Mouse (Mus musculus): ENCODE measurements at regions not wholly inside any gene's neighbourhood (a gene's known extent, or its start where the extent isn't known, plus 50 kb on each side); places are given as distances from the start of the nearest gene placed in this dataset.
A peak's percentile ranks its signal among the peaks of the same experiment; 100 is the strongest.

DNA sequence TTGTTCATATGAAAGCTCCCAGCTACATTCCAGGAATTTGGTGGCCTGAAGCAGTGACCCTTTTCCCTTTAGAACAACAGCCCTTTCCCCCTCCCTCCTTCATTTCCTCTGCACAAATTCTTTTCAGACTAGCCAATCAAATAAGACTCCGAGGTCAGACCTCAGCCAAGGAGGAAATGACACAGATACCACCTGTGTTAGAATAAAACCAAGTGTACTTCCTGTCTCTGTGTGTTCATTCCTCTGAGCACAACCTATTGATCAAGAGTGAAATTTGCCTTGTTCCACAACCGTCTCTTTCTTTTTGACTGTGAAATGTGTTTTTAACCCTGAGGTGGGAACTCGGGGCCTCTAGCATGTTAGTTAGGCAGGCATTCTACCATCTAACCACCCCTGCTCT, 120.2 kb downstream of the Tmsb4x start:
- DNase-seq: peak; percentile 38

- no peak for DNase-seq
These were observed 120.7 kb downstream of the Tmsb4x start for GRCm38 (mm10) chrX:167088438-167088837.

- DNase-seq: no peak
These were observed 128.3 kb downstream of the Tmsb4x start for GRCm38 (mm10) chrX:167080821-167081220.

- no peak for DNase-seq
These were observed 140.0 kb downstream of the Tmsb4x start for GRCm38 (mm10) chrX:167069075-167069474.

DNA sequence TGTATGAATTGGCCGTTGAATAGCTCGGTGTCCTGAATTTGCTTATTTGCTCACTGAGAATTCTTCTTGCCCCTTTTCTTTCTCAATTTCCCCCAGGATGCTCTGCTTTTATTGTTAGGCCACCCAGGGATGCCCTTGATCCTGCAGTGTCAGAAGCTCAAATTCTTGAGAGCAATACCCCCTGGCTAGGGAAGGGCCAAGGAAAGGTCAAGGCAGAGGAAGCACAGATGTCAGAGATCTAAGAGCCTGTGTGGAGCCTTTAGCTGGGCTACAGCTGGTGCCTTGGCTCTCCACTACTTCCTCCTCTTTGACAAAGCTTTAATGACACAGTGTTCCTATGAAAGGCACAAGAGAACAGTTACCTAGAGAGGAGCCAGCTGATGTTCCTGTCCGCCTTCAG, 141.2 kb downstream of the Tmsb4x start:
- peak; percentile 22 for DNase-seq

- DNase-seq: no peak
These were observed 145.2 kb downstream of the Tmsb4x start for GRCm38 (mm10) chrX:167063881-167064280.

- no peak for DNase-seq
These were observed 156.7 kb downstream of the Tmsb4x start for GRCm38 (mm10) chrX:167052456-167052855.

- no peak for DNase-seq
These were observed 159.0 kb downstream of the Tmsb4x start for GRCm38 (mm10) chrX:167050066-167050465.

DNA sequence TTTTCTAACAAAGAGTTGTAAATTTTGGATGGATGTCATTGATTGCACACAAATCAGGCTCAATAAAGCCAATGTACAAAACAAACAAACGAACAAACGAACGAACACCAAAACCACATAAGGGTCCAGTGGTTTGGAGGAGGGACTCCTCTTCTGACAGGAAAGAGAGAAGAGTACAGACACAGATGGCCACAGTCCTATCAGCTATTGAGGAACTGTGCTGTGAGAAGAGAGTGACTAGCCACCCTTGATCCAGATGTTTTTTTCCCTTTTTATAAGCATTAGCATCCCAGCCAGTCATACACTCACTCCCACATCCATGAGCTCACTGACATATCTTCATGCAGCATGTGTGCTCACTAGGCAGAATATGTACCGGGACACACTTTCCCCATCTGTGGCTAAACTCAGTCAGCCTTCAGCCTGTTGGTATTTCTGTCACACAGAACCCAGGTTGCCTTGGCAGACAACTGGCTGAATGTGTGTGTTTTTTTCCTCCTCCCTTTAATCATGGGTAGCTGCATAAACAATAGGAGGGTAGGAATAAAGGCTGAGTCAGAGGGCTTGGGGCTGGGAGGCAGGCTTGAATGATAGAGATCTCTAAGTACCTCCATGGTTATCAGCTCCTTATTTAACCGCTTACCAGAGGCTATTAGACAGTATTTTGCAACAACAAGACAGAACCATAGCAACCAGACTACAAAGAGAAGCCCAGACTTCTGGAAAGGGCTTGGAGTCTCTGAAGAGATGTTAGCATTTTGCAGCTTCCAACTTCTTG, 159.7 kb downstream of the Tmsb4x start:
- no peak for DNase-seq

DNA sequence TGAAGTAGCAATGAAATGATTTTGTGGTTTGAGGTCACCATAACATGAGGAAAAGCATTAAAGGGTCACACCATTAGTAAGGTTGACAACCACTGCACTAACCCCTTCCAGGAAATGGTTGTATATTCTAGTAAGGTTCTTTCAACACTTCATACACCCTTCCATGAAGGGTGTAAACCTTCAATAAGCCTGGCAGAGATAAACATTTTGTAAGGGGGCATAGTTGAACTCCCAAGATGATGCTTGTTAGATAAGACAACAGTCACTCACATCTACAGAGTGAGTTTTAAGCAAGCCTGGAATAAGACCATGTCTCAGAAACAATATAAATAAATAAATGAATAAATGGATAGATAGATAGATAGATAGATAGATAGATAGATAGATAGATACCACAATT, 171.1 kb downstream of the Tmsb4x start:
- no peak for DNase-seq

GRCm38 (mm10) chrX:167036355-167036754, 172.8 kb downstream of the Tmsb4x start:
- DNase-seq: no peak

DNA sequence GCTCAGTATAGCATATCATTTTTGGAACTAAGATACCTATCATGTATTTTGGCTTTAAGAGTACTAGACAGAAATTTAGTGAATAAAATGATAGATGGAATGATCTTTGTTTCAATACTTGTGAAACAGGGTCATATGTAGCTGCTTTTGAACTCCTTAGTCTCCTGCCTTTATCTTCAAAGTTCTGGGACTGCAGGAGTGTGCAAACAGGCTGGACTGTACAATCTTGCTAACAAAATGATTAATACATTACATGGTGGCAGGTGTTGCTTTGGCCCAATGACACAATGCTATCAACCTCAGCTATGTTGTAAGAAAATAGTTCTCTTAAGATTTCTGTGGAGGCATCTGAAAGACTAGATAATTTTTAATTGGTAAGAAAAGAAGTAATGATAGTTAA, 173.5 kb downstream of the Tmsb4x start:
- DNase-seq: no peak

DNA sequence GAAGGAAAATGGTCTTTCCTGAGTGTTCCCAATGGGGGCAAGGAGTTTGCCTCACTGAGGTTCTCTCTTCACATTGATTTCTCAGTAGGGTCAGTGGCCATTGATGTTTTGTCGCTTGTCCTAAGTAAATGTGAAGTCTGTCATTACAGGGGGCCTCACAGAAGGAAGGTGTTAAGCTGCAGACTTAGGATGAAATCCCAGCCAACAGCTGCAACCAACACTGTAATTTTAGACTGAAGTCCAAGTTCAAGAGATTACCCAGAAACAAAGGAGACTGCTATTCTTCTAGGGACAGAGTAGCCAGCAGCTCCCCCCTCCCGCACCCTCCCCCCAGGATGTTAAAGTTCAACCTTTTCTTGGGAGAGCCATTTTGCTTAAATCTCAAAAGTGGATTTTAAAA, 176.0 kb downstream of the Tmsb4x start:
- DNase-seq: no peak

DNA sequence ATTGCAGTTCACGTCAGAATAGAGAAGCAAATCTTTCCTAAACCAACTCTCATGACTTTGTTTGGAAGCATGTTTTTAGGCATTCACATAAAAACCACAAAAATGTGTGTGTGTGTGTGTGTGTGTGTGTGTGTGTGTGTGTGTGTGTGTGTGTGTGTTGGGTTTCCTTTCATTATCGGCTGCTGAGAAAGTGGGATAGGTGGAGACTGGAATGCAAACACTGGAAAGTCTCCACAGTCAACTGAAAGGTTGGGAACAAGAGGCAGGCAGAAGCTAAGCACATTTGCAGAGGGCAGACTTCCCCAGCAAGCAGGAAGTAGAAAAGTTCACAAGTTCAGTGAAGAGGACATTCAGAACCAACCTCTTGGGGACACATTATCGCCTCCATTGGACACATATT, 176.5 kb downstream of the Tmsb4x start:
- peak; percentile 39 for DNase-seq

DNA sequence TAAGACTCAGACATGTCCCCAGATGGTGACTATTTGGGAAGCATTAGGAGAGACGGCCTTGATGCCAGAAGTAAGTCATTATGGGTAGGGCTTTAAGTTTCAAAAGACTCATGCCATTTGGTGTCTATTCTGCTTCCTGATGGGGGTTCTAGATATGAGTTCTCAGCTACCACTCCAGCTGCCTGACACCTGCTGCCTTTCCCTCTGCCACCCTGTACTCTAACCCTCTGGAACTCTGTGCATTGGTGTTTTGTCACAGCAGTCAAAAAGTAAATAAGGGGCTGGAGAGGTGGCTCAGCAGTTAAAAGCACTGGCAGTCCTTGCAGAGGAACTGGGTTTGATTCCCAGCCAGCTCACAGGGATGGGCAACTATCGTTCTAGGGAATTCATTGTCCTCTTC, 177.6 kb downstream of the Tmsb4x start:
- no peak for DNase-seq

DNA sequence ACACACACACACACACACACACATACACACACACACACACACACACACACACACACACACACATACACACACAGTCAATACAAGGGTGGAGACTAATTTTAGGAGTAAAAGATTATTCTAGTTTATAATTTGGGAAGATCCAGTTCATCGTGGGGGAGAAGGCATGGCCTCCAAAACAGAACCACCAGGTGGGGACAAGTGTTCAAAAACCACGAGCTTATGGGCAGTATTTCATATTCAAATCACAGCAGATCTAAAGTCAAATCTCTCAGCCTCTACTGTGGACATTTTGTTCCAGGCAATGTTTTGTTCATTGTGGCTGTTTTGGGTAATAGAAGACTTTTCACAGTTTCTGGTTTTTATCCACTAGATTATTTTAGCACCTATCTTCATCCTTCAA, 193.5 kb downstream of the Tmsb4x start:
- DNase-seq: no peak

- DNase-seq: no peak
These were observed 194.8 kb downstream of the Tmsb4x start for GRCm38 (mm10) chrX:167014322-167014721.

DNA sequence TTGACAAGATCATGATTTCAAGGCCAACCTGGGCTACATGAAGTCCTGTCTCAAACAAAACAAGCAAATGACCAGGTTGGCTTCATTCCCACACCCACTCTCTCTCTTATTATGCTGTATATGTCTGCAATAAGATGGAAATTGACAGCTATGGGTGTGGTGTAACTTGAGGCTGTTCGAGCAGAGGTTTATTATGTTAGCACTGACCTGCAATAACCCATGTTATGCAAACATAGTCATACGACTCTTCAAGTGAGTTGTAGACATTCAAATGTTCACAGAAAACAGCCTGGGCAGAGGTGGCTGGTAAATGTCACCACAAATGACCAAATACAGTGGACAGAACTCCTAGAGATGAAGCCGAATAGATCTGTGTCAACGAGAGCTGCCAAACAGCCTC, 196.2 kb downstream of the Tmsb4x start:
- no peak for DNase-seq

DNA sequence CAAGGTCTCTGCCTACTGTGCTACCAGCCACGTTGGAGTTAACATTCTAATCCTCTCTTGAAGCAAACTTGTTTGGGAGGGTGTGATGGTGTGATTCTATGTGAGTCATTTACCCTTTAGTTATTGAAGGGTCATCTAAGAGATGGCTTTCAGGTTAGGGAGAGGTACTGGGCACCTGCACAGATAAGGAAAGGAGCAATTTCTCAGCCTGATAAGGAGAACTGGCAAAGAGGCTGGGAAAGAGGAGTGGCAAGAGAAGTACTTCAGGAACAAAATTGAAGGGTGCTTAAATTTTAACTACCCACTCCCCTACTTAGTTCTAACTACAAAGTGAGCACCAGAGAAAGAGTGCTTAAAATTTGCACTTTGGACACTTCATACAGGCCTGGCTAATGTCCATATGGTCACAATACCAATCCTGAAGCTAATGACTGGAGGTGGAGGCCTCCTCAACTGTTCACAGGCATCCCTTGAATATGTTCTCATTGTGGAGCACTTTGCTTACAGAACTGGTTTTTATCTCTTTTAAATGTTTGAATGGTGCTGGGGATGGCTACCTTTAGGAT, 197.1 kb downstream of the Tmsb4x start:
- no peak for DNase-seq

GRCm38 (mm10) chrX:166995855-166996254, 213.3 kb downstream of the Tmsb4x start:
- DNase-seq: no peak

DNA sequence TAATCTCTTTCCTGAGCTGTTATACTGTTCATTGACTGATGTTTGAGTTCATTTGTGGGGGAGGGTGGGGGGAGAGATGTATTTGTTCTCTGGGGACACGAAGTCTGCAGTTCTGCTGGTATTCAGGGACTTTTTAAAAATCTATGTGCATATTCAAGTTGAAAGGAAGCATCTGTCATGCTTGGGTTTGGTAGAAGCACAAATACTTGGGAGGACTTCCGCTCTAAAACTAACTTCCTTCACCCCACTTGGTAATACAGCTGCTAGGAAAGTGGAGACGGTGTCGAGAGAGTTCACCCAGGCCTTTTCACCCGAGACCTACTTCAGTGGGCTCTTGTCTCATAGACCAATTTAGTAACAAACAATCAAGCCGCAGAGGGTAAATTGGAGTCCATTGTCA, 228.1 kb downstream of the Tmsb4x start:
- DNase-seq: peak; percentile 42

GRCm38 (mm10) chrX:166980504-166980903, 228.6 kb downstream of the Tmsb4x start:
- DNase-seq: no peak

- no peak for DNase-seq
These were observed 232.1 kb downstream of the Tmsb4x start for GRCm38 (mm10) chrX:166977029-166977428.

DNA sequence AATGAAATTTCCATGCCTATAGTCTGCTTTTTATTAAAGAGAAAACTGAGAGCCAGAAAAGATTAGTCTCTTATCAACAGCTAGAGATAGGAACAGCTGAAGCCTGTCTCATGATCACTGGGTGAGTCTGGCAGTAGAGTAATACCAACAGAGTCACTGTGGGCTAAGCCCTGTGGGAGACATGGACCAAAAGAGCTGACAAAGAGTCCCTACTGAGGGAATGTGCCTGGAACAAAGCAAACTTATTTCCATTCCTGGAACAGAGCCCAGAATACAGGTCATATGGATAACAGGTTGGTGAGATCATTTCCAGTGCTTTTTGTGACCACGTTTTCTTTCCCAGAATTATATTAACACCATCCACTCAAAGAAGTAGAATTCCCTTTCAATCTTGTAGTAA, 237.4 kb downstream of the Tmsb4x start:
- peak; percentile 22 for DNase-seq

Data from kidney, adult 9 months (tissue).